Mouse (Mus musculus) midbrain, embryonic 14.5 days (tissue): ENCODE results near the gene Dpf2. TPM values are rescaled to one million over a fixed set of nuclear protein-coding genes. Genes with fewer than 3 reads are reported as not detected.

Experiments
- ATAC-seq: fragments of 200-750 bp; cut with Nextera tagmentation; 2 replicates; pipeline ENCODE4 v1.8.0; 2017; ENCODE audit warnings: moderate number of reproducible peaks, moderate library complexity; ENCODE audit not compliant: low FRiP score, low TSS enrichment
- DNase-seq: peaks from one replicate; pipeline ENCODE4 v3.0.0-alpha.2; 2015
- H3K27ac ChIP-seq: fragments of 300-500 bp; sonication (generic); replicated peaks from 2 replicates; pipeline ENCODE4 v1.5.1; 2014; ENCODE audit warnings: mild to moderate bottlenecking, low read depth, low read length, moderate library complexity
- H3K27me3 ChIP-seq: fragments of 300-500 bp; sonication (generic); 2 replicates; pipeline ENCODE4 v1.6.1; 2014; ENCODE audit warnings: low read length, control low read depth, mixed read lengths; ENCODE audit not compliant: control insufficient read depth, insufficient read depth
- H3K36me3 ChIP-seq: fragments of 300-500 bp; sonication (generic); 2 replicates; pipeline ENCODE4 v1.6.1; 2014; ENCODE audit warnings: low read length, control low read depth; ENCODE audit not compliant: control insufficient read depth, insufficient read depth
- H3K4me1 ChIP-seq: fragments of 300-500 bp; sonication (generic); 2 replicates; pipeline ENCODE4 v1.6.1; 2014; ENCODE audit warnings: mild to moderate bottlenecking, antibody characterized with exemption, low read length, control low read depth; ENCODE audit not compliant: control insufficient read depth, insufficient read depth
- H3K4me2 ChIP-seq: fragments of 300-500 bp; sonication (generic); 2 replicates; pipeline ENCODE4 v1.6.1; 2014; ENCODE audit warnings: mild to moderate bottlenecking, low read length, moderate library complexity
- H3K4me3 ChIP-seq: fragments of 300-500 bp; sonication (generic); replicated peaks from 2 replicates; pipeline ENCODE4 v1.5.1; 2014; ENCODE audit warnings: low read depth, low read length
- H3K9ac ChIP-seq: fragments of 300-500 bp; sonication (generic); replicated peaks from 2 replicates; pipeline ENCODE4 v1.6.1; 2014; ENCODE audit warnings: mild to moderate bottlenecking, low read length, moderate library complexity
- H3K9me3 ChIP-seq: fragments of 300-500 bp; sonication (generic); 2 replicates; pipeline ENCODE4 v1.6.1; 2016; ENCODE audit warnings: low read length, control low read depth, mixed read lengths; ENCODE audit not compliant: control insufficient read depth
- WGBS: fragments of 180-500 bp; shearing (Covaris S2); extraction: QIAGEN DNeasy Blood & Tissue Kit; methylation state at CpG from one replicate; pipeline ENCODE4 v1.1.7; 2014; 5-methylcytosine and 5-hydroxymethylcytosine counted together
- polyA plus RNA-seq: library from polyadenylated mRNA; unstranded; fragments of >200 nt; fragmentation: Nextera tagmentation; extraction: Ambion mirVana; gene quantifications from 2 replicates; pipeline ENCODE4 v1.2.1, GENCODE M21; 2014

Dpf2 gene
- polyA plus RNA-seq, 1 experiment from 2014 or later: 108 TPM

- H3K36me3 ChIP-seq: no peaks in the 10 kb centered on the region
- ATAC-seq (no peak), DNase-seq (no peak)
- 79% methylated on average over 3 of the region's 3 CpGs for WGBS
- no peaks in the 10 kb centered on the region for H3K27me3 ChIP-seq
- H3K4me2 ChIP-seq: no peak overlapping the region
- H3K27ac ChIP-seq: no peak overlapping the region
- no peak overlapping the region for H3K4me3 ChIP-seq
- H3K9ac ChIP-seq: no peak overlapping the region
- H3K9me3 ChIP-seq: no peaks in the 10 kb centered on the region
- peaks cover 8% of the 10 kb centered on the region for H3K4me1 ChIP-seq
Observed at GRCm38 (mm10) chr19:5878916-5879315, 33.9 kb downstream of the Dpf2 start.

DNA sequence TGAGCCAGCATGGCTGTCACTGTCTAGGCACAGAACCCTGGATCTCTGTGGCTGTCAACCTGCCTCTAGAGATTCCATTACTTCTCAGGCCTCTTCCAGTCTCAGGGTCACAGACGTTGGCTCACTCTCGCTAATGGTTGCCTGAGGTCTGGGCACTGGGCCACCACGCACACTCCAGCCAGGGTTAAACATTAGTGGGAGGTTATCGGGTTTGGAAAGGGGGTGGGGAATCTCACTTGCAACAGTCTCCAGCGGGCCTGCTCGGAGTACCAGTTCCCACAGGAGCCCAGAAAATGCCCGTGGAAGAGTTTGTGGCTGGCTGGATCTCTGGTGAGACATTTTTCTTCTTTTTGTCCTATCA is 34.5 kb downstream of the Dpf2 start:
- Histone ChIP-seq H3K9me3 (no peaks in the 10 kb centered on the region), H3K9ac (no peak overlapping the region)
- 79% methylated on average over 7 of the region's 7 CpGs for WGBS

DNA sequence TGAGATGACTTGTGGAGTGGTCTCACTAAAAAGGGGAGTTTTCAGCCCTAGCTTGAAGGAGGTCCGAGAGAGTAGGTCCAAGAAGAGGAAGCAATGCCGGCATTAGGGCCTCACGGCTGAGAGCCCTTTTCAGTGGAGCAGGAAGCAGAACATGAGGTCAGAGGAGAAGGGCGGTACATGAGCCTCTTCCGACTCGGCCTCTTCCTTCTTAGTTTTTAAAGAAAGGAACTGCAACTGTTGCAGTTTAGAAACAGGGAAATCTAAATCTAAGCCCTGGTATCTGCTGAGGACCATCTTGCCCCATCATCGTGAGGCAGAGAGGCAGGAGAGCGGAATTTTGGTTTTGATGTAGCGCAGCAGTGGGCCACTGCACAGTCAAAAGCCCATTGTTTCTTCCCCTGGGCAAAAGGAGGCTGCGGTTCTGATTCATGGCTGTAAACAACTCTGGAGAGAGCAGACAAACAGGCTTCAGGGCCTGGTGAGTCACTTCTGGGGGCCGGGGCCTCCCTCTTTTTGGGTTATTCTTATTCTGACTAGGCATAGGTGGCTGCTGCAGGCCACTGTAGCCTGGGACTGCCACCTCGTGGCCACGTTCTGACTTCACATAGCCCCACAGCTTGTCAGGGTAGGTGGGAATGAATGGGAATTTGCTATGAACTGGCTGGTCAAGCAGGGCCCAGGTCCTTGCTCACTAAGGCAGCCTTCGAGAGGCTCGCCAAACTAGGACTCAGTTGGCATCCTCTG is 35.0 kb downstream of the Dpf2 start, which contains the start of gene Slc25a45:
Gene Slc25a45, plus strand, starts transcription at position 191 of the 744 bp plus-strand sequence.
- no peak for ATAC-seq
- H3K9ac ChIP-seq: no peak within 1 kb of the TSS; the same call in 1 of the 2 replicates

More for the DNA sequence above, 34.5 kb downstream of the Dpf2 start:
- no peaks in the 10 kb centered on the region for H3K36me3 ChIP-seq
- no peak for DNase-seq
- no peak overlapping the region for H3K4me2 ChIP-seq
- no peak for ATAC-seq
- H3K27me3 ChIP-seq: no peaks in the 10 kb centered on the region
- H3K4me3 ChIP-seq: no peak overlapping the region
- peaks cover 9% of the 10 kb centered on the region for H3K4me1 ChIP-seq
- no peak overlapping the region for H3K27ac ChIP-seq

DNA sequence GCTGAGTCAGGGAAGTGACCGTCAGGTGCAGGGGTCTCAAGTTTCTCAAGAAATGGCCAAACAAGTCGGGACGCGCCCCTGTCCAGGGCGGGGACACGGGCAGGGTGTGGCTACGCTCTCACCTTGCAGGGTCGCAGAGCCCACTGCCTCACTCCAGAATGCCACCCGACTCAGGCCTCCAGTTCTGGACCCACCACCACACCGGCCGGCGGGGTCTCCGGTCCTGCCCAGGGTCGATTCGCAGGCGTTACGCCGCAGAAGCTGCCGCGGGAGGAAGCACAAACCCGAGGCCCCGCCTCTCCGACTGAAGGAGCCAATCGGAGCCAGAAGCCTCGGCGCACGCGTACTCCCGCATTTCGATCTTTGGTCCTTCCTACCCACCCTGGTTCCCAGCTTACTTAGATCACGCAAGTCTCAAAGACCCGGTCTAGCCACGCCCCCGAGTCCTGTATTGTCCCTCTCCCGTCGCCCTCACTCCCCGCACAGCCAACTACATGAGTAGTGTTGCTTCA is 37.8 kb downstream of the Dpf2 start, which contains the start of gene Frmd8:
Gene Frmd8, minus strand, starts transcription at position 306 of the 512 bp plus-strand sequence.
- H3K4me1 ChIP-seq: peaks cover 9% of the 10 kb centered on the region
- DNase-seq: peak; percentile 98
- under 1% methylated on average over 37 of the region's 37 CpGs for WGBS

More for the DNA sequence above, 35.0 kb downstream of the Dpf2 start, which contains the start of gene Slc25a45:
- 46% methylated on average over 15 of the region's 15 CpGs for WGBS
- H3K4me3 ChIP-seq: no peak within 1 kb of the TSS
- peak within 1 kb of the TSS; percentile 10; the same call in 1 of the 2 replicates for H3K4me2 ChIP-seq
- H3K27me3 ChIP-seq: no peaks in the 10 kb centered on the region
- no peaks in the 10 kb centered on the region for H3K9me3 ChIP-seq
- H3K27ac ChIP-seq: 0 out of 2 replicates have a peak within 1 kb of the TSS, but pooled peaks have one; percentile 21
- H3K36me3 ChIP-seq: no peaks in the 10 kb centered on the region
- peak; percentile 81 for DNase-seq
- peaks cover 9% of the 10 kb centered on the region for H3K4me1 ChIP-seq

DNA sequence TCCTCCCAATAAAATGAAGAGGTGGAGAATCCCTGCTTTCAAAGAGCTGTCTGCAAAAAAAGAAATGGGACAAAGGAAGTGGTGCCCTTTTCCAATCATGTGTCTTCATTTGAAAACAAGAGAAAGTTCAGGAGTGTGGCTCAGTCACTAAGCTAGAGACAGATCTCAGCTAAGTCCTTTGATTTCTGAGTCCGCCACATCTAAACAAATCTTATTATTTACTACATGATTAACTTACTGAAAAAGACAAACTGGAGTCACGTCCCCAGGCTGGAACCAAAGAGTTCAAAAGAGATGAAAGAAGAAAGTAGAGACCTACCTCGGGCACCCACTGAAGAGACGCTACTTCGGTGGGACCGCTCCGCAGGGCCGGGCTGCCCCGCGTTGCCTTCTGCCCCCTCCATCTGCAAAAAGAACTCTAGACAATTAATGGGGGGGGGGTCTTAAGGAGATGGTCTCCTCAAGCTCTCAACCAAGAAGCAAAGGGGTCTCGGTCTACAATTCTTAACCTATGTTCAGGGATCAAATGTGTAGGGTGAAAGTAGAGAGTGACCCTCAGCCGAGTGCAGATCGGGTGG is 38.3 kb downstream of the Dpf2 start:
- Histone ChIP-seq H3K27ac (no peak overlapping the region; the same call in 1 of the 2 replicates), H3K9ac (peak overlapping the region; percentile 77), H3K4me3 (peak overlapping the region; percentile 75), H3K4me2 (peak overlapping the region; percentile 90), H3K9me3 (no peaks in the 10 kb centered on the region), H3K4me1 (peaks cover 9% of the 10 kb centered on the region), H3K27me3 (no peaks in the 10 kb centered on the region), H3K36me3 (peaks cover 12% of the 10 kb centered on the region; the same call in 1 of the 2 replicates)
- peak; percentile 14; the same call in 1 of the 2 replicates for ATAC-seq
- WGBS: 9% methylated on average over 13 of the region's 13 CpGs
- DNase-seq: no peak

More for the DNA sequence above, 37.8 kb downstream of the Dpf2 start, which contains the start of gene Frmd8:
- Histone ChIP-seq H3K36me3 (peaks cover 7% of the 10 kb centered on the region; the same call in 1 of the 2 replicates), H3K27me3 (no peaks in the 10 kb centered on the region), H3K9me3 (no peaks in the 10 kb centered on the region), H3K4me2 (peak within 1 kb of the TSS; percentile 90), H3K9ac (peak within 1 kb of the TSS; percentile 77), H3K27ac (peak within 1 kb of the TSS; percentile 50), H3K4me3 (peak within 1 kb of the TSS; percentile 75)
- ATAC-seq: peak; percentile 90

DNA sequence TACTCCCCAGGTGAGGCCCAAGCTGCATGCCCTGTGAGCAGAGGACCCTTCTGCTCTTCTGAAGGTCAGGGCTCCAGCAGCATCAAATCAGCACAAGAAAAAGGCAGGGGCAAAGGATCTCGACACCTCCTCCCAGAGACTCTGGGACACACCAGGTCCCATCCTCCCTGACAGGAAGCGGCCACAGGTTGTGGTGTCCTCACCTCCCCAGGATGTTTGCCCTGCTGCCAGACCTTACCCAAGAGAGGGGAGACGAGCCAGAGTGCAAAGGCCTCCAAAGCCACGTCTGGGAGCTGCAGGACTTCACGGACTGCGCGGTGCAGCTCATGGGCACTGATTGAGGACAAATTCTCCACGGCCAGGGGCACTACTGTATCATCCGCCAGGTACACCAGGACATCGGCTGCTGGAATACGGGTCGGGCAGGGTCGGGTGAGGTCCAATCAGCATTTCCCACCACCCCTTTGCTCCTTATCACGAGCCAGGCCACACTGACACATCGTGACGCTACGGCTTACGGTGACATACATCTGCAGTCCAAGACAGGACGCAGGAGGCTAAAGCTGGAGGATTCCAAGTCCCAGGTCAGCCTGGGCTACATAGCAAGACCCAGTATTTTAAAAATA is 39.8 kb downstream of the Dpf2 start:
- H3K4me3 ChIP-seq: no peak overlapping the region
- 90% methylated on average over 19 of the region's 19 CpGs for WGBS
- no peak for ATAC-seq
- DNase-seq: no peak
- no peak overlapping the region for H3K9ac ChIP-seq
- no peaks in the 10 kb centered on the region for H3K9me3 ChIP-seq
- no peaks in the 10 kb centered on the region for H3K27me3 ChIP-seq
- H3K4me2 ChIP-seq: no peak overlapping the region
- peaks cover 9% of the 10 kb centered on the region for H3K4me1 ChIP-seq
- no peak overlapping the region for H3K27ac ChIP-seq
- H3K36me3 ChIP-seq: peaks cover 25% of the 10 kb centered on the region

GRCm38 (mm10) chr19:5872528-5872927 is 40.3 kb downstream of the Dpf2 start:
- no peak overlapping the region for H3K4me2 ChIP-seq
- WGBS: 95% methylated on average over 4 of the region's 4 CpGs
- no peaks in the 10 kb centered on the region for H3K9me3 ChIP-seq
- DNase-seq (no peak), ATAC-seq (no peak)
- H3K27me3 ChIP-seq: no peaks in the 10 kb centered on the region
- no peak overlapping the region for H3K9ac ChIP-seq
- H3K27ac ChIP-seq: no peak overlapping the region
- H3K4me3 ChIP-seq: no peak overlapping the region
- peaks cover 31% of the 10 kb centered on the region for H3K36me3 ChIP-seq
- peaks cover 9% of the 10 kb centered on the region for H3K4me1 ChIP-seq

DNA sequence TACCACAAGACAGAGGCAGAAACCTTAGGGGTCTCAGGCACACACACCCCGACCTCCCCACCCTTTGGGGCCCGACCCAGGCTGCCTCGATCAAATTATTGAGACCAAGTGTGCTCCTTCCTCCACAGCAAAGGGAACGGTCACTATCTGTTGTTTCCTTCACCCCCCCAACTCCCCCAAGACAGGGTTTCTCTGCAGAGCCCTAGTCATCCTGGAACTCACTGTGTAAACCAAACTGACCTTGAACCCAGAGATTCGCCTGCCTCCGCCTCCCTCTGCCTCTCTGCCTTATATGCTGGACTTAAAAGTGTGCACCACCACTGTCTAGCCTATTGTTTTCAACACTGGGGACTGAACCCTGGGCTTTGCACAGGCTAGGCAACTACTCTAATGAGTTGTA is 41.1 kb downstream of the Dpf2 start:
- Histone ChIP-seq H3K27me3 (no peaks in the 10 kb centered on the region), H3K4me1 (peaks cover 9% of the 10 kb centered on the region), H3K36me3 (peaks cover 37% of the 10 kb centered on the region), H3K4me2 (no peak overlapping the region), H3K9me3 (no peaks in the 10 kb centered on the region), H3K9ac (no peak overlapping the region; the same call in 1 of the 2 replicates), H3K4me3 (no peak overlapping the region), H3K27ac (0 out of 2 replicates have a peak overlapping the region, but pooled peaks have one; percentile 32)
- DNase-seq (no peak), ATAC-seq (no peak)
- 69% methylated on average over 6 of the region's 6 CpGs for WGBS
